Mouse (Mus musculus): Measurements from ENCODE around the gene Gm5622.

GRCm38 (mm10) chr14:51677269-51677668 lies 124.7 kb downstream of the Gm5622 start:
- no peak for TF ChIP-seq CTCF (IDR thresholded peaks at IDR 0.05; ENCODE audit: low read depth, low read length)
- TF ChIP-seq POLR2A (IDR thresholded peaks at IDR 0.05; ENCODE audit: borderline replicate concordance, low read depth, low read length) = no peak

All from bone marrow macrophage, adult 2 months (primary cell).